Mouse (Mus musculus) spleen, postnatal 14 days (tissue): ENCODE measurements around the gene Gm49322.
"Not testable (repeated sequence)": the region's sequence is repeated elsewhere in the genome, so short reads cannot be mapped to it uniquely, and the experiment has no call there.

Experiments used
- DNase-seq, 2 experiments: peaks; one replicate each; pipeline ENCODE4 v3.0.0; 2021 to 2022; ENCODE audit warnings: low spot score in 2 of 2

Gm49322 gene

GRCm38 (mm10) chr10:80611905-80612304 is 6.1 kb downstream of the Gm49322 start:
- DNase-seq = no peak

GRCm38 (mm10) chr10:80613821-80614220 is 8.0 kb downstream of the Gm49322 start:
- DNase-seq = no peak

GRCm38 (mm10) chr10:80614351-80614750 is 8.5 kb downstream of the Gm49322 start:
- DNase-seq = no peak

- DNase-seq = peak in 1 of 2 experiments; percentile 22
Observed at GRCm38 (mm10) chr10:80618181-80618580, 12.4 kb downstream of the Gm49322 start.

GRCm38 (mm10) chr10:80619465-80620244 is 13.8 kb downstream of the Gm49322 start:
- no peak for DNase-seq

GRCm38 (mm10) chr10:80620365-80620764 is 14.5 kb downstream of the Gm49322 start:
- DNase-seq = no peak

GRCm38 (mm10) chr10:80620796-80621689 is 15.2 kb downstream of the Gm49322 start:
- DNase-seq = no peak

- DNase-seq = no peak
Observed at GRCm38 (mm10) chr10:80621690-80621939, 15.8 kb downstream of the Gm49322 start.

- peak; percentile 98 to 99 for DNase-seq
Observed at GRCm38 (mm10) chr10:80621940-80622660, 16.3 kb downstream of the Gm49322 start.

GRCm38 (mm10) chr10:80622661-80623456 is 17.0 kb downstream of the Gm49322 start, which contains the start of gene Csnk1g2:
Gene Csnk1g2, plus strand, starts transcription at chr10:80622838.
- peak; percentile 48 to 70 for DNase-seq

GRCm38 (mm10) chr10:80623457-80624191 is 17.8 kb downstream of the Gm49322 start:
- DNase-seq = peak; percentile 52 to 66

GRCm38 (mm10) chr10:80625764-80626163 is 19.9 kb downstream of the Gm49322 start:
- no peak for DNase-seq

GRCm38 (mm10) chr10:80627685-80628084 is 21.9 kb downstream of the Gm49322 start:
- no peak for DNase-seq

- DNase-seq = no peak
Observed at GRCm38 (mm10) chr10:80628925-80629324, 23.1 kb downstream of the Gm49322 start.

- DNase-seq = no peak
Observed at GRCm38 (mm10) chr10:80635345-80635744, 29.5 kb downstream of the Gm49322 start.

GRCm38 (mm10) chr10:80646936-80647335 is 41.1 kb downstream of the Gm49322 start:
- no peak for DNase-seq

GRCm38 (mm10) chr10:80649910-80650309 is 44.1 kb downstream of the Gm49322 start:
- DNase-seq = not testable (repeated sequence)

GRCm38 (mm10) chr10:80650392-80650791 is 44.6 kb downstream of the Gm49322 start:
- no peak for DNase-seq

GRCm38 (mm10) chr10:80653156-80653720 is 47.4 kb downstream of the Gm49322 start:
- no peak for DNase-seq

- no peak for DNase-seq
Observed at GRCm38 (mm10) chr10:80654866-80655265, 49.0 kb downstream of the Gm49322 start.
